Mouse (Mus musculus) adrenal gland, adult 8-10 months (tissue): Measurements from ENCODE around the gene Abcd2. TPM values are rescaled to one million over a fixed set of nuclear protein-coding genes. Genes with fewer than 3 reads are reported as not detected.

ENCODE experiments used
- DNase-seq: peaks from one replicate; pipeline ENCODE4 v3.0.0; 2022
- total RNA-seq, 4 experiments: library from RNA; stranded (reverse); gene quantifications; 2 replicates each; pipeline ENCODE4 v1.2.4; 2022

The Abcd2 gene
- total RNA-seq, 4 experiments from 2014 or later: 10.6 to 42.9 (median 14.4) TPM

DNA sequence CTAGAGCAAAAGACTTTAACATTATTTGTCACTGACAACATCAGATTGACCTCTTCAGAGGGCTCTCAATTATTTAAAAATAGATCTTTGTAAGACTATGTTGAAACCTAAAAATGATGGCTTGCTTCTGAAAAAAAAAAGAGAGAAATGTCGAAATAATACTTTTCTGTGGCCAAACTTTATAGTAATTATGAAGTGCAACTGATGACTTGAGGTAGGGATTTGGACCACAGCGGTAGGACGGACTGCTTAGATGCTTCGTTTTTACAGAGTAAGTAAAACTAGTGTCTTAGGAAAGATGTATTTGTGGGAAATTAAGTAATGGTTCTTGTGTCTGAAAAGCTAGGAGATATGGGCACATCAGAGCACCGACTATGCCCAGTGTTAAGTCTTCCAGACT, 30.4 kb downstream of the Abcd2 start:
- DNase-seq: no peak

DNA sequence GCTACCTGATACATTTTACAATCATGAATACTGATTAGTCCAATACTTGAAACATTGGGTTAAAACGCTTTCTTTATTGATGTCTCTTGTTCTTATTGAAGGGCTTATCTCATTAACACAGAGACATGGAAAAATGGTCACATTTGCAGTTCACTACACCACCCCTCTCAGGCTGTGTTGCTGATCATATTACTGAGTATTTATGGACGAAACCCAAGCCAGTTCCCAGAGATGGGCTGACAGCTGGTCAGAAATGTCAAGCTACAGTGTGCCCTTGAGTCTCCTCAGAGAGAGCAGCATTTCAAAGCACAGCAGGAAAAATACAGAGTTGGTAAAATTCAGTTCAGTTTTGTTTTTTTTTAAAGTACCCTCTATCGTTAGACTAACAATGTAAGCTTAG, 38.3 kb downstream of the Abcd2 start:
- no peak for DNase-seq

DNA sequence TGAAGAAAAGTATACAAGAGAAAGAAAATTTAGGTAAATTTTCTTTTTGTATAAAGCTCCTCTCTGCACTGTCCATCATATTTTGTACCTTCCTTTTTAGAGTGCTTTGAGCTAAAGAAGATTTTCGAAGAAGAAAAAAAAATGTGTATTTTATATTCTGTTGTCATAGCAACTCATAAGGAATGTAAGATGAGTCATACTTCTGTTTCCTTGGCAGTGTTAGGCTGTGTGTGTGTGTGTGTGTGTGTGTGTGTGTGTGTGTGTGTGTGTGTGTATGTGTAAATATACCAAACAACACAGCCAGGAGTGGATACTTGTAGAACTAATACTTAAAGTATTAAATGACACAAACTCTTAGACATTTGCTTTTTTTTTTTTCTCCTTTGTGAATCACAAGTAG, 39.0 kb downstream of the Abcd2 start:
- DNase-seq: no peak

DNA sequence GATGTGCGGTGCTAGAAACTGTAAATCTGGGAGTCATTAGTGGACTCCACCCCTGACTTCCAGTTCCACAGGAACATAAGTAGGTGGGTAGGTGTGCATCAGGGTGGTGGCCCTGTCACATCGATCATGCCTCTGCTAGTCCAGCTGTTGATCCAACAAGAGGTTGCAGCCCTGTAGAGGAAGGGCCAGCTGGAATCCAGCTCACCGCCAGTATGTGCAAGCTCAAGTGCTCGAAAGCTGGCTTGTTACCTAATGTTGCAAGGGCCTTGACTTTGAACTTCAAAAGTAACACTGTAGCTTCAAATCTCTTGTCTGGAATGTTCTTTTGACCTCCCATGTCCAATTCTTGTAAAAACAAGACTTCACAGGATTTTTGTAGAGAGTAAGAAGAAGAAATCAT, 67.0 kb downstream of the Abcd2 start:
- no peak for DNase-seq

DNA sequence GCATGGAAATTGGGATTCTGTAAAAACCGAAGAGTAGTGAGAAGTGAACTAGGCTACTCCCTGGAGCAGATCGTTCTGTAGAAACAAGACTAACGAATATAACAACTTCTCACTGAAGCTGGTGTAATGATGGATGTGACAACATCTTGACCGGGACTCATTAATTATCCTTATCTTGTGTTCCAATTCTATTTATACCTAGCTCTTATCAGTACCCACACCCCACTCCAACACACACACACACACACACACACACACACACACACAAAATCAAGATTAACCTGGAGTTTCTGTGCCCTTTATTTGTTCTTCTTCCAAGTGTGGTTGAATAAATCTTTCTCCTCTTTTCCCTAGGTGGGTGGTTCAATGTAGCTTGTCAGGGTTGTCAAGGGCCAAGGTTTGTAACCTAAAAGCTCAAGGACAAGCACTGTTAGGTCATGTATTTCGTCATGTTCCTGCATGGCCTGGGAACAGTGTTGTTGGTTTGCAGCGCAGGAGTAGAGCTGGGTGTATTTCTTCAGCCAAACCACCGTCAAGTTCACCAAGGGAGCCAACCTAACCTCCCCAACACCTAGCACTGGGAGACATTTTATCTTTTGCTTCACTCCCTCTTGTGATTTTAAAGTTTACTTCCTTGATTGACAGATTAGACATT, 78.9 kb downstream of the Abcd2 start:
- peak; percentile 4 for DNase-seq

DNA sequence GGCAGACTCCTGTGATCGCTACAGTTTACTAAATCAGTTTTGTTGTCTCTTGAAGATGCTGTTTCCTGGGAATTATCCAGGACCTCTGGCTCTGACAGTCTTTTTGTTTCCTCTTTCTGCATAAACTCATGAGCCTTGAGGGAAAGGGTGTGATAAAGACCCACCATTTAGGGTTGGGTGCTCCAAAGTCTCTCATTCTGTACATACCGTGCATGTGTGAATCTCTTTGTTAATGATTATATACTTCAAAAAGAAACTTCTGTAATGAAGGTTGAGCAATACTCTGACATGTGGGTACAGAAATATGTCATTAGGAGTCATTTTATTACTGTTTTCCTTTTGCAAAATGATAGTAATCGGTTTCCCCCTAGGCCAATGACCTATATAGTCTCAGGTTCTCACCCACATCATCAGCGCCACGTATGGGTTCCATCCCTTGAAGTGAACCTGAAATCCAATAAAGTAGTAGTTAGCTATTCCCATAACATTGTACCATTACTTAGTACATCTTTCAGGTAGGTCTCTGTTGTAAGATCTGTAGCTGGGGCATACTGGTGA, 83.4 kb downstream of the Abcd2 start:
- DNase-seq: no peak

DNA sequence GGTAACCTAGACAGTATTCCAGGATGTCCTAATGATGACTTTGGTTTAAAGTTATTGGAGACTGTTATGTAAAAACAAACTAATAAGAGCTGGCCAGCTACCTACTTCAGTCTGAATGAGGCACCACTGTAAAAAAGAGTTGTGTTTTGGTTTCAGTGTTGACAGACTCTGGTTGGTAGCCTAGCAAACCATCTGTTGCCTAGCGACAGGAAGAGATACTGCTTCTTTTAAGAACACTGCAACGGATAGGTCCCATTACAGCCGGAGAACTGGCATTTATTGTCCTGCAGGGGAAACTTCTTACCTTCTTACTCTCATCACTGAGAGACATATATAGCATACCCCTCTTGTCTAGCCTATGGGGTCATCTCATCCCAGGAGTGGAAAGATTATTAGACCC, 86.7 kb downstream of the Abcd2 start:
- DNase-seq: no peak

DNA sequence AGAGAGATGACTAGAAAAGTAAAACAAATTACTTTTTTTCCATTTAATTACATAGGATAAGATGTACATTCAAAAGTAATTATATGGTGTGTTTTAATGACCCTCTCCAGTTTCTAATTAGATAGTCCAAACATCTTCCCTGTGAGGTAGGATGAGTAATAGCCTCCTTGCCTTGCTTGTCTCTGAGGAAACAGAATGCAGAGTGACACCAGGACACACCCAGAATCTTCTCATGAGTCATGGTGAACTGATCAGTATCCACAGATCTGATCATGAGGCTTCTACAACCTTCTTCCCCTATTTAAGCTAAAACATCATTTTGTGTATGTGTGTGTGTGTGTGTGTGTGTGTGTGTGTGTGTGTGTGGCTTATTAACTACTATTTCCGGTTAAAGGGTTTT, 87.3 kb downstream of the Abcd2 start:
- no peak for DNase-seq

DNA sequence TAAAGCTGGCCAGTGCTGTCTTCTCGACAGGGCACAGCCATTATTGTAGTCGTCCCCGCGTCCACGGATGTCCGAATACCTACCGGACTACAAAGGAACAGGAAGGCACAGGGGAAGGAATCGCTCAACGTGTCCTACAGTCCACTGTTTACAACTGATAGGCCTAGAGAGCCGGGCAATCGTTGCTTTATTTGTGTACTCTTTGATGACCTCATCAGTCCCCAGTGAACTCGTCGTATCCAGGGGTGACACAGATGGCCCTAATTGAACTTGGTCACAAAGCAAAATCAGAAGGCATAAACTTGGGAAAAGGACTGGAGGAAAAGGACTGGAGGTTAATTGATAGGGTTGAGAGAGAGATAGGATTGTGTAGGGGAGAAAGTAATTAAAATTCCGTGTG, 87.8 kb downstream of the Abcd2 start:
- no peak for DNase-seq

DNA sequence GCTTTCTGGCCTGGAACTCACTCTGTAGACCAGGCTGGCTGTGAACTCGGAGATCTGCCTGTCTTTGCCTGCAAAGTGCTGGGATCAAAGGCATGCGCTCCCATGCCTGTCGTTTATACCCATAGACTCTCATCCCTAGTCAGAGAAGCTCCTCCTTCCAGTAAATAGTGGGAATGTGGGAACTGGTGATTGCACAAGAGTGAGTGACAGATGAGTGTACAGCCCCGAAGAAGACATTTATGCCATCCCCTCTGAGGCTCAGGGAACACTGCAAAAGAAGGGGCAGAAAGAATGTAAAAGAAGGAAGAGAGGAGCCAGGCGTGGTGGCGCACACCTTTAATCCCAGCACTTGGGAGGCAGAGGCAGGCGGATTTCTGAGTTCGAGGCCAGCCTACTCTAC, 88.3 kb downstream of the Abcd2 start:
- DNase-seq: no peak

DNA sequence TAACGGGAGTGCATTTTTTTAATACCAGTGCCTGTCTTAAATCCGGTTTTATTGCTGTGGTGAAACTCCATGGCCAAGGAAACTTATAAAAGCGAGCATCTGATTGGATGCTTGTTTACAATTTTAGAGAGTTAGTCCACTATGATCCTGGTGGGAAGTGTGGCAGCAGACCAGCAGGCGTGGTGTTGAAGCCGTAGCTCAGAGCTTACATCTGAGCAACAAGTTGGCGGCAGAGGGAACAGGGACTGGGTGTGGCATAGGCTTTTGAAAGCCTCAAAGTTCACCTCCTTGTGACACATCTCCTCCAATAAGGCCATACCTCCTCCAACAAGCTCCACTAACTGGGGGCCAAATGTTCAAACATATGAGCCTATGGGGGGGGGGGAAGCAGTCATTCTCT, 95.0 kb downstream of the Abcd2 start:
- DNase-seq: no peak

Other genes starting within 250 kb of the Abcd2 start
- gene Kif21a, start 141.9 kb downstream of the Abcd2 start, total RNA-seq: 10 to 100 TPM; 15.8 to 26.1 (median 21.8) TPM
- gene CN725425, start 7.7 kb upstream of the Abcd2 start, total RNA-seq: not detected